Mouse (Mus musculus): ENCODE results near the gene Hoxa5. TPM values are rescaled to one million over a fixed set of nuclear protein-coding genes. Genes with fewer than 3 reads are reported as not detected.

The Hoxa5 gene
- polyA plus RNA-seq, 1 experiment from 2014 or later: 48.7 TPM

DNA sequence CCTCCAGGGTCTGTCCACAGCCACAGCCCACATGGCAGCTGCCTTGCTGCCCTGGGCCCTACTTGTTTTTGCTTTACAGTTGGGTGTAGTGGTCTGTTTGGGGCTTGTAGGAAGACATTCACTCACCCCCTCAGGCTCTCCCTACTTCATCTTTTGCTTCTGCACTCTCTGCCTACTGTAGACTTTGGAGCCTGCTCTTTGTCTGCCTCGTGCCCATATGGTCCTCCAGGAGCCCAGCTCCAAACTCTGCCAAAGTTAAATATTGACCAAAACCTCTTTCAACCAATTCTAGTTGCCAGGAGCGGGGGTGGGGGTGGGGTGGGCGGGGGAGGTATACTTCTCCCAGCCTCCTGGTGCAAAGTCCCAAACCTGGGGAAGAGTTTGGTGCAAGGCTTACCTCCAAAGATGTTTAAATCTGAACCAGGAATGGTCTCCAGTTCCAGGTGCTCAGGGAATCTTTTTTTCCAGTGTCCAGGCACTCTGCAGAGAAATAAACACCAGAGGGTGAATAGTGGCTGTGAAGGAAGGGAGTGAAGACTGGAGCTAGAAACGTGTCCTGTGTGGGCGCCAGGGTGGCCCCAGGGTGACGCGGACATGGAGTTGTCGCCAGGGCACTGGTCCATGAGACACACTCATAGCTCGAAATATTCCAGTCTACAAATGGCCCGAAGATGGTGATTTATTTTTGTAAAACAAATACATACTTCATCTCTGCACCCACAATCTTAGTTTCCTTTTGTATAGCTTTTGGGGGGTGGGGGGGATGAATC, 20.9 kb downstream of the Hoxa5 start:
- H3K36me3 ChIP-seq: no peaks in the 10 kb centered on the region
- peaks cover 79% of the 10 kb centered on the region for H3K4me1 ChIP-seq
- peak overlapping the region; percentile 14; the same call in 1 of the 2 replicates for H3K4me2 ChIP-seq
- ATAC-seq (ENCODE audit: borderline replicate concordance, extremely low read depth, low FRiP score, low TSS enrichment): no peak
- no peak overlapping the region for H3K9ac ChIP-seq
- 19% methylated on average over 10 of the region's 10 CpGs for WGBS
- H3K27me3 ChIP-seq: peaks cover 92% of the 10 kb centered on the region
- H3K9me3 ChIP-seq: no peaks in the 10 kb centered on the region
- H3K27ac ChIP-seq: peak overlapping the region; percentile 73
- no peak overlapping the region for H3K4me3 ChIP-seq

DNA sequence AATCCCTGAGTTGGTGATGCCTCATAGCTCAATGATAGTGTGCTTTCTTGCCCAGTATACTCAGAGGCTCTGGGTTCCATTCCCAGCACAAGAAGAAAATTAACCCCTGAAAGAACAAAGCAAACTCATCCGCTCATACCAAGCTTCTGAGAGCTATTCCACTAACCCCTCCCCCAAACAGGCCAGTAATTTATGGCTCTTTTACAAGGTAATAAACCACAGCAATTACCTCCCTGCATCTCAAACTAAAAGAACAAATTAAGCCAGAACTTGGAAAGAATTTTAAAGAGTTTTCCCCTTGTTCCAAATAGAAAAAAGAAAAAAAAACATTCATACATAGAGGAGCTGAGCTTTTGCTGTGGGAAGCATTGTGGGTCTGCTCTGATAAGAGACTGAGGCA, 21.6 kb downstream of the Hoxa5 start:
- Histone ChIP-seq H3K27ac (peak overlapping the region; percentile 73), H3K4me1 (peaks cover 73% of the 10 kb centered on the region), H3K4me2 (0 out of 2 replicates have a peak overlapping the region, but pooled peaks have one; percentile 14), H3K27me3 (peaks cover 90% of the 10 kb centered on the region), H3K4me3 (no peak overlapping the region), H3K9ac (no peak overlapping the region), H3K36me3 (no peaks in the 10 kb centered on the region), H3K9me3 (no peaks in the 10 kb centered on the region)
- ATAC-seq (ENCODE audit: borderline replicate concordance, extremely low read depth, low FRiP score, low TSS enrichment): no peak
- WGBS: 56% methylated on average over 1 of the region's 1 CpGs

DNA sequence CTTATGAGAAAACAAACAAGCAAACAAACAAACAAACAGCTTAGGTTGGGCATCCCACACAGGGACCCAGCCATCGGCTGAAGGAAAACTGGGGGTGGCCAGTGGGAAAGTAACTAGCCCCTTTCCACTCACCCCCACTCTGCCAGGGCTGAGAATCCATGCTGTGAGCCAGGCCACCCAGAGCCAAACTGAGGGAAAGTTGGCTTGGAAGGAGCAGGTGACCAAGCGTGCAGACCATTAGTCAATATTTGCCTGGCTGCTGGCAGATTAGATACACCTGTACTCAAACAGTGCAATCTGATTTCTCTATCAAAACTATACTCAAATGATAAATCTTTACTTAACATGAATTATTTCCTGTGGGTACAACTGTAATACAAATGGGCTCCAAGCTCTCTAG, 22.4 kb downstream of the Hoxa5 start:
- H3K27me3 ChIP-seq: peaks cover 89% of the 10 kb centered on the region
- H3K4me1 ChIP-seq: peaks cover 65% of the 10 kb centered on the region
- no peak overlapping the region for H3K4me3 ChIP-seq
- H3K9me3 ChIP-seq: no peaks in the 10 kb centered on the region
- H3K27ac ChIP-seq: 0 out of 2 replicates have a peak overlapping the region, but pooled peaks have one; percentile 98
- no peak overlapping the region for H3K4me2 ChIP-seq
- 29% methylated on average over 2 of the region's 2 CpGs for WGBS
- peak overlapping the region; percentile 63; the same call in 1 of the 2 replicates for H3K9ac ChIP-seq
- no peaks in the 10 kb centered on the region for H3K36me3 ChIP-seq
- no peak for ATAC-seq (ENCODE audit: borderline replicate concordance, extremely low read depth, low FRiP score, low TSS enrichment)

DNA sequence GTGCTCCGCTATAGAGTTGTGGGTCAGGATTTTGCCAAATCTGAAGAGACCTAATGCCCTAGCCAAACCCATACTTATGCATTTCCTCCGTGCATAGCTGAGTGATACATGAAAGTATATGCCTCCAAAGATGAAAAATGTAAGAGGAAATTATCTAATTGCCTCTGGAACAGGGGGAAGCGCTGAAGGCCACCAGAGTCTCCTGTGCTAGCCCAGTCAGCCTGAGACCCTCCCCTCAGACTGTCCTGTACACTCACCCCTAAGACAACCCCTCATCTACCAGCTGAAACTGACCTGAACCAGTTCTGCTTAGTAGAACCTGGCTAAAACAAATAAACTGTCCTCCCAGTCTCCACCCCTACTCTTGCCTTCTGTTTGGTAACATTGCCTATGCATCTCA, 23.7 kb downstream of the Hoxa5 start:
- Histone ChIP-seq H3K4me1 (peaks cover 57% of the 10 kb centered on the region), H3K27ac (peak overlapping the region; percentile 98), H3K4me2 (peak overlapping the region; percentile 90), H3K9ac (peak overlapping the region; percentile 63), H3K9me3 (no peaks in the 10 kb centered on the region), H3K4me3 (peak overlapping the region; percentile 67), H3K27me3 (peaks cover 86% of the 10 kb centered on the region), H3K36me3 (no peaks in the 10 kb centered on the region)
- ATAC-seq (ENCODE audit: borderline replicate concordance, extremely low read depth, low FRiP score, low TSS enrichment): no peak
- WGBS: 22% methylated on average over 3 of the region's 3 CpGs

DNA sequence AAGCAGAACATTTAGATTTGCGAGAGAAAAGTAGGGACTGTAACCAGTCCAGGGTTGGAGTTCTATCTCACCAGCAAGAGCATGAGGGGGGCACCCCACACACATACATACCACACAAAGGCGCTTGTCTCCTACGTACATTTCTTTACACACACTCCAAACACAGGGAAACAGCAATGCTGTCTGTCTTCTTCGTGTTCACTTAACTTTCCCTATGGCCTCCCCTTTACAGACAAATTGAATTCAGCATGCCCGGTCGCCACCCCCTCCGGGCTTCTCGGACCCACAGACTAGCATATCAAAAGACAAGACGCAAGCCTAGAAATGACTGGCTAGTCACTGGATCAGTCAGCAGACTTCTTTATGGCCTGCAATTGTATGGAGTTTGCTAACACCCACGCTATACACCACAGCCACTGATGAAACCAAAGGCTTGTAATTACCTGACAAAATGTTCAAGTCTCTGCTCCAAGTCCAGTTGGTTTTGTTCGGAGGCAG, 24.1 kb downstream of the Hoxa5 start:
- Histone ChIP-seq H3K9me3 (no peaks in the 10 kb centered on the region), H3K27ac (peak overlapping the region; percentile 98), H3K27me3 (peaks cover 85% of the 10 kb centered on the region), H3K4me1 (peaks cover 53% of the 10 kb centered on the region), H3K9ac (peak overlapping the region; percentile 63), H3K4me2 (peak overlapping the region; percentile 90), H3K36me3 (no peaks in the 10 kb centered on the region), H3K4me3 (peak overlapping the region; percentile 67)
- no peak for ATAC-seq (ENCODE audit: borderline replicate concordance, extremely low read depth, low FRiP score, low TSS enrichment)
- WGBS: 8% methylated on average over 11 of the region's 11 CpGs

DNA sequence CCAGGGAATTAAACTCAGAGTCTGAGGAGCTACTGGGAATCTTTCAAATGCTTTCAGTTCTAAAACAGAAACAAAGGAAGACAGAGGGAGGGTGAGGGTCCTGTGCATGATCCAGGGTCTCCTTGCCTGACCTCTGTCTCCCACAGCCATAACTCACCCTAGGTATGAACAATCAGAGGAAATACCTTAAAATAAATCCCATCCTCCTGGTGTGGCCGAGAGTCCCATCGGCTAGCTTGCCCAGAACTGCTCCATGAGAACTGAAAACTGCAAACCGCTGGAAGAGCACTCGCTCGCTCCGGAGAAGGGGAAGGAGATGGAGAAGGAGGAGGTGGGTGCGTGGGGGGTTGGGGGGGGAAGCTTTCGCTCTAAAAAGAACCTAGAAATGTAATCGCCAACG, 24.7 kb downstream of the Hoxa5 start:
- WGBS: 4% methylated on average over 10 of the region's 10 CpGs
- no peaks in the 10 kb centered on the region for H3K9me3 ChIP-seq
- ATAC-seq (ENCODE audit: borderline replicate concordance, extremely low read depth, low FRiP score, low TSS enrichment): no peak
- H3K4me2 ChIP-seq: peak overlapping the region; percentile 90
- H3K4me1 ChIP-seq: peaks cover 47% of the 10 kb centered on the region
- H3K36me3 ChIP-seq: no peaks in the 10 kb centered on the region
- peak overlapping the region; percentile 63 for H3K9ac ChIP-seq
- H3K27me3 ChIP-seq: peaks cover 85% of the 10 kb centered on the region
- H3K4me3 ChIP-seq: peak overlapping the region; percentile 67
- H3K27ac ChIP-seq: peak overlapping the region; percentile 98

DNA sequence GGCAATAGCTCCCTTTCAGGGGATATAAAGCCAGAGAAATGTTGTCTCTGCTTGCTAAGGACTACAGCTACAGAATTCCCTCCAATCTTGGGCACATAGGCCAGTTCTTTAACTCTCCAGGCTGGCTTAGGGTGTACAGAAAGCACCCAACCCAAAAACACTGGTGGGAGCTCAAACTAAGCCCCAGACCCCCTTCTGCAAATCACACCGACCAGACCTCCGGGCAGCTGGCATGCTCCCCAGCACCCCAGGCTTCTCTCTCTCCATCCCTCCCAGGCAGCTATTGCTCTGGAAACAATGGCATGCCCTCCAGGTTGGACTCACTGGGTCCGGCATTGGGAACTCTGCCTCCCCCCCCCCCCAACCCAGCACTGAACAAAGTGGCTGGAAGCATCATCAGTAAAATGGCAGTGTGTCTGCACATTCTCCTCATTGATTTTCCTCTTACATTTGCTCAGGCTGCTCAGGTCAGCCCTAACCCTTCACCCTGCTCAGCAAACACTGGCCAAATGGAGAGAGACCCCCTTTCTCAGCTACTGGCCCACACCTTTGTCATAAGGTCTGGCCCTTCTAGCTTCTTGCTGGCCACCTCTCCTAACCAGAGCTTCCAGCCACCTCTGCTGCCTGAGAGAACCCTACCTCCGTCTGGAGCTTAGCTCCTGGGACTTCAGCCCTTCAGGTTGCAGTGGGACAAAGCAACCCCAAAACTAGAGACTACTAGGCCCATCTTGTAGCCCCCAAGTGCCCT, 25.3 kb downstream of the Hoxa5 start:
- Histone ChIP-seq H3K4me2 (peak overlapping the region; percentile 90), H3K9ac (peak overlapping the region; percentile 63), H3K27ac (peak overlapping the region; percentile 98), H3K36me3 (no peaks in the 10 kb centered on the region), H3K27me3 (peaks cover 80% of the 10 kb centered on the region), H3K9me3 (no peaks in the 10 kb centered on the region), H3K4me1 (peaks cover 41% of the 10 kb centered on the region), H3K4me3 (peak overlapping the region; percentile 67)
- 8% methylated on average over 4 of the region's 4 CpGs for WGBS
- ATAC-seq (ENCODE audit: borderline replicate concordance, extremely low read depth, low FRiP score, low TSS enrichment): no peak

DNA sequence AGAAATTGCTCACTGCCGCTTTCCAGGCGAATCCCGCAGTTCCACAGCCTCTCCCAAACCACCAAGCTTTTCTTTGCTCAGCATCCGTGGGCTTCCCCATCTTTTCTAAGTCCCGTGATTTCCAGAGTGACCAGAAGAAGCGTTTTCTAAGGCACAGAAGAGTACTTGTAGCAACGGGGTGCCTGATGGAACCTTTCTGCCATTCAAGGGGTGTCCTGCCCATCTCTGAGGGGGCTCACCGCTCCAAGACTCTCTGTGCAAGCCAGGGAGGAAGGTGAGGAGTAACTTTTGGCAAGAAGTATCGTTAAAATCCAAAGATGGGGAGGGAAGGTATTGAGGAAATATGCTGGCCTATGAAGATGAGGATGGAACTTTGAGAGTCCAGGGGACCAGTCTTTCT, 26.6 kb downstream of the Hoxa5 start:
- H3K9me3 ChIP-seq: no peaks in the 10 kb centered on the region
- peak overlapping the region; percentile 67 for H3K4me3 ChIP-seq
- H3K9ac ChIP-seq: peak overlapping the region; percentile 63
- peaks cover 78% of the 10 kb centered on the region for H3K27me3 ChIP-seq
- peaks cover 30% of the 10 kb centered on the region for H3K4me1 ChIP-seq
- no peak for ATAC-seq (ENCODE audit: borderline replicate concordance, extremely low read depth, low FRiP score, low TSS enrichment)
- H3K27ac ChIP-seq: peak overlapping the region; percentile 98
- WGBS: 3% methylated on average over 9 of the region's 9 CpGs
- no peaks in the 10 kb centered on the region for H3K36me3 ChIP-seq
- H3K4me2 ChIP-seq: peak overlapping the region; percentile 90

DNA sequence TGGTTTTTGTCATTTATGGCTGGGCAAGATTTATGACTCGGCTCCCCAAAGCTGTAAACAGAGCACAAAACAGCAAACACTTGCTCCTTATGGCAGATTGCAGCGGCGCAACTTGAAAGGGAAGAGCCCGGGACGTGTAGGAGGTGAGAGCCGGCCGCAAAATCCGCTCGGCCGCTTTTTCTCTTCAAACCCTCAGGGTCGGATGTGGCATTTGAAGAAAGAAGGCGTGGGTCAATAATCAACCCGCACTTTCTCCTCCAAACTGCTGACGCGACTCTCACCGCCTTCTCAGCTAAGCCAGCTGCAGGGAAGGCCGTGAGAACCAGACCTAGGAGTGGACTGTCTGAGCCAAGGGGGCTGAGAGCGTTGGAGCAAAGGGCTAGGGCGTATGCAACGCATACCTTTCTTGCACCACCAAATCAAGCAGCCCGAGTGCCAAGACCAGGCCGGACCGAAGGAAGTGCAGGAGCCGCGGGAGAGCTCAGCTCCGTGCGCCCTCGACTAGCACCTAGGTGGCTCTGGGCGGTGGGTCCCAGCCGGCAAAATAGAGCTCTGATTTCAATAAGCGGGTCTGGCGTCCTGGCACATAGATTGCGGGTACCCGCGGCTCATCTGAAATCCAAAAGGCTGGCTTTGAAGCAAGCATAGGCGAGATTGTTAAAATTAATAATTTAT, 27.2 kb downstream of the Hoxa5 start, which contains the start of gene 5730596B20Rik:
5730596B20Rik (plus strand) TSS at position 438 of the 675 bp plus-strand sequence.
- Histone ChIP-seq H3K4me1 (peaks cover 30% of the 10 kb centered on the region), H3K9me3 (no peaks in the 10 kb centered on the region), H3K9ac (peak within 1 kb of the TSS; percentile 63), H3K4me2 (peak within 1 kb of the TSS; percentile 90), H3K36me3 (no peaks in the 10 kb centered on the region), H3K4me3 (peak within 1 kb of the TSS; percentile 67), H3K27ac (peak within 1 kb of the TSS; percentile 98), H3K27me3 (peaks cover 79% of the 10 kb centered on the region)
- peak; percentile 20; the same call in 1 of the 2 replicates for ATAC-seq (ENCODE audit: borderline replicate concordance, extremely low read depth, low FRiP score, low TSS enrichment)
- under 1% methylated on average over 36 of the region's 36 CpGs for WGBS

DNA sequence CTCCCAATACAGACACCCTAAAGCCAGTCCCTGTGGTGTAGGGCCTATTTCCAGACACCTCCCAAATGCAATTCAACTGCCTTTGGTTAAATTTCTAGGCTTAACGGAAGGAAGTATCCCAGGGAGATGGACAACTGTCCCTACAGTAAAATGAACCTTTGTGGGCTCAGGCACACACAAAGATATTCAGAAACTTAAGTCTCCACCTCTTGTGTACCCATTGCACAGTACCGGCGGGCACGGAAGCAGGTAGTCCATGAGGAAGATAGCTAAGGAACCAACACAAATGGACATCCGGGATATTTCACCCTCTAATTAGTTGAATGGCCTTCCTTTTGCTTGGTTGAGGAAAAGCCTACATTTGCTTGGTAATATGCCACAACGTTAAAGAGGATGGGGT, 28.0 kb downstream of the Hoxa5 start:
- Histone ChIP-seq H3K9ac (peak overlapping the region; percentile 63), H3K27me3 (peaks cover 79% of the 10 kb centered on the region), H3K27ac (peak overlapping the region; percentile 98), H3K4me1 (peaks cover 30% of the 10 kb centered on the region), H3K36me3 (no peaks in the 10 kb centered on the region), H3K4me2 (peak overlapping the region; percentile 90), H3K4me3 (peak overlapping the region; percentile 67), H3K9me3 (no peaks in the 10 kb centered on the region)
- ATAC-seq (ENCODE audit: borderline replicate concordance, extremely low read depth, low FRiP score, low TSS enrichment): no peak
- WGBS: under 1% methylated on average over 6 of the region's 6 CpGs

DNA sequence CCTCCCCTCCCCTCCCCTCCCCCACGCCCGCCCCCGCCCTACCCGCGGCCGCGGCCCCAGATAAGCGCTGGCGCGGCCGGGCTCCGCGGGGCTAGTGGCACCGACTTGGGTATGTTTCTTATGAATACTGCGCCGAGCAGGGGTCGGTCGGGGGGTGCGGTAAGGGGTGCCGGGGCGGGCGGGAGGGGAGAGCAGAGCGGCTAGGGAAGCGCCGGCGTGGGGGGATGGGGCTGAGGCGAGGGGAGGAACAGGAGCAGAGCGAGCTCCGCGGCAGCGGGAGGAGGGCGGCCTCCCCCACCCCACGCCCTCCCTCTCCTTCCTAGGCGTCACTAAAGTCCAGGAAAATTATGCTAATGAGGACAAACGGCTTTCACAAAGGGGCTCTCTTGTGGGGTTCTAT, 28.5 kb downstream of the Hoxa5 start:
- ATAC-seq (ENCODE audit: borderline replicate concordance, extremely low read depth, low FRiP score, low TSS enrichment): peak; percentile 36; the same call in 1 of the 2 replicates
- Histone ChIP-seq H3K27ac (peak overlapping the region; percentile 98), H3K4me3 (peak overlapping the region; percentile 67), H3K9me3 (no peaks in the 10 kb centered on the region), H3K4me1 (peaks cover 30% of the 10 kb centered on the region), H3K36me3 (no peaks in the 10 kb centered on the region), H3K9ac (peak overlapping the region; percentile 63), H3K4me2 (peak overlapping the region; percentile 90), H3K27me3 (peaks cover 79% of the 10 kb centered on the region)
- under 1% methylated on average over 13 of the region's 35 CpGs for WGBS

All from lung, embryonic 15.5 days (tissue).